Mouse (Mus musculus) telencephalon, adult 2 months (tissue): Measurements from ENCODE around the gene Ednrb.
"Not testable (repeated sequence)": the region's sequence is repeated elsewhere in the genome, so short reads cannot be mapped to it uniquely, and the experiment has no call there.

Source experiments
- DNase-seq: peaks from one replicate; pipeline ENCODE4 v3.0.0-alpha.2; 2011; ENCODE audit warnings: low read depth, low spot score

Gene Ednrb

GRCm38 (mm10) chr14:103823501-103823900 is 20.7 kb downstream of the Ednrb start:
- DNase-seq = no peak

- DNase-seq = no peak
Measured at GRCm38 (mm10) chr14:103822590-103822989, 21.6 kb downstream of the Ednrb start.

DNA sequence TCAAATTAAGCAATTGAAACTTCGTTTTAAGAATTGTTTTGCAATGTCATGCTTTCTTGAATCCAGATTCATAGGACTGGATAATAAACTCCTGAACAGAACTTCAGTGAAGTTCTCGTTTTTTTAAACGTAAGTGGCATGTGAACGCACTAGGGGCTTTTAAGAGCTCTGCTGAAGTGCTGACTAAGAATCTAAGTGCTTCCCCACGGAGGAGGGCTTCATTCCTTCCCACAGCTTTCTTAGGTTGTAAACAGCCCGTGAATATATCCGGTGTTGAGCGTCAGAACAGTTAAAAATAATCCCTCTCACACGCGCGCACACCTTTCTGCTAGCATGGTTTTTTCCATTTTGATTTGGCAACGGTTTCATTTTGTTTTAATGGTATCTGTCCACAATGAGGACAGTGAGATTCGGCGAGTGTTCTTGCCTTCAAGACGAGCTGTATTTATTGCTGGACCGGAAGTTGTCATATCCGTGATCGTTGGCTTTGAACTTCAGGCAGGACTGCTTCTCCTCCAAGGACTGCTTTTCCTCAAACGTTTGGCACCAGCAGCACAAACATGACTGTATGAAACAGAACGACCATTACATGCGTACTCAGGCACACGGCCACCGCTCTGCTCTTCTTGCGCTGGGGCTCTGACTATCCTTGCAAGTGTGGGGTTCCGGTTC is 27.4 kb downstream of the Ednrb start:
- DNase-seq = no peak

- DNase-seq = no peak
Measured at GRCm38 (mm10) chr14:103815542-103815941, 28.7 kb downstream of the Ednrb start.

GRCm38 (mm10) chr14:103814015-103814691 is 30.0 kb downstream of the Ednrb start:
- DNase-seq = no peak

DNA sequence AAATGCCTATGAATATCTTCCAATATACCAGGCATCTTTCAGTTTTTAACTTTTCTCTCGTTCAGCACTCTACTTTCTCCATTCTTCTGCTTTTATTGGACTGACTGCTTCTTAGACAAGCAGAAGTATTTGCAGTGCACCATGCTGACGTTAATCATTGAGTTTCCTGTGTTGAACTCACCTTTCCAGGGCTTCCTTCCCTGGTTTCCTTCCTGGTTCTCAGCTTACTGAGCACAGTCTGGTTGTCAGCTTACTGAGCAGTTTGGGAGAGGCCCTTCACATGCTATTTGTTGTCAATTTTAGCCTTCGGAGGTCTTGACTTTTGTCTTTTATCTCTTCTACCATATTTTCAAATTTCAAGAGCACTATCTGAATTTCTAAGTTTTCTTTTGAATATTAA is 31.0 kb downstream of the Ednrb start:
- no peak for DNase-seq

DNA sequence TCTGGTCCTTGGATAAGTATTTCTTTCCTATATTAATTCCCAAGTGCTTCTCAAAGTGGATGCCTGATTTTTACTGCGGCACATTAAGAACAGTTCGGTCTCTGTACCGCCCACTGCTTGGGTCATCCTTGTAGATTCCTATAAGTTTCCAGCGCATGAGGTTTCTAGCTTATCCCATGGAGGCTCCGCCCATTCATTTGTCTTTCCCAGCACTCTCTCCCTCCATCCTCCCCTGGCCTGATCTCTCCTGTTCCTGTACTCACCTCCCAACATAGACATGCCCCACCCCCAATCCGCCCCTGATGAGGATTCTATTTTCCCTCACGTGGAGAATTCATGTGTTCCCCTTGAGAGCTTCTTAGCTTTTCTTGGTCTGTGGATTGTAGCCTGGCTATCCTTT is 32.9 kb downstream of the Ednrb start:
- DNase-seq = no peak

DNA sequence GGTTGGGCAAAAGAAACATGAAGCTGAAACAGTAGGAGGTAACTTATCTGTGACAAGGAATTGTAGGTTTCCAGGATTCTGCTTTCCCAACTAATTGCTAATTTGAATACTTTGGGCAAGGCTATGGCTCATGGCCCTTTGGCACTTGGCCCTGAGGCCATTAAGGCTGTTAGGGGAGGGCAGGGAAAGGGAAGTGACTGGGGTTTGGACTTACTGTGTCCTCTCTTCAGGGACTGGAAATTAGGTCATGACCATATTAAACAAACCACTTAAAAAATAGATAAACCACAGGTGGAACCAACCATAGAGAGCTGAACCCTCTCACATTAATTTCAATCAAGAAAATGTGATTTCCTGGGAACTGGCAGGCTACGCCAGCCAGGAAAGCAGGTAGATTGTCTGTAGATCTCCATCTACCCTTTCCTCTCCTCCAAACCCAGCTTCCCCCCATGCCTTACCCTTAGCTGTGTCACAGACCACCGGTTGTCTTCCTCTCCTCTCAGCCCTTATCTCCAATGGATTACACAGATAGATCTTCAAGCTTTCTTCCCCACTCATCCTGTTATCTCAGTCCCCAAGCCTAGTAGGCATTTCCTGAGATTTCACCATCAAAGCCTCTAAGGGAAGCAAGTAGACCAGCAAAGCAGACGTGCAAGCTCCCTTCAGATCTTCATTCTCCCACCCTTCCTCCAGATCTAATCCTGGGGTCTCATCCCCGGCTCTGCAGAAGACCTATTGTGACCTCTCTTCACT is 40.1 kb downstream of the Ednrb start:
- no peak for DNase-seq

DNA sequence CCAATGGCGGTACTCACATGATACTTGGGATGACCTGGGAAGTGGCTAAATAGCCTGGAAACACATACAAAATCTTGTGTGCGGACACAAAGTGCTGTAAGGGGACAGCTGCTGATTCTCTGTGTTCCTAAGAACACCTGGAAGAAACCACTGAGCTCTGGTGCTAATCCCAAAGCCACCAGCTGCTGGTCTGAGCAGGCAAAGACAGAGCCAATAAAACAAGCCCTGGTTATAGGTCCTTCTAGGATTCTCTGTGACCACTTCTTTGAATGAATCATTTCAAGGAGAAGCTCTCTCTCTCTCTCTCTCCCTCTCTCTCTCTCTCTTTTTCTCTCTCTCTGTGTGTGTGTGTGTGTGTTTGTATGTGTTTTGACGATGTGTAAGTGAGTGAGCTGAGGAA is 47.1 kb downstream of the Ednrb start:
- no peak for DNase-seq

GRCm38 (mm10) chr14:103795591-103795990 is 48.6 kb downstream of the Ednrb start:
- DNase-seq = no peak

DNA sequence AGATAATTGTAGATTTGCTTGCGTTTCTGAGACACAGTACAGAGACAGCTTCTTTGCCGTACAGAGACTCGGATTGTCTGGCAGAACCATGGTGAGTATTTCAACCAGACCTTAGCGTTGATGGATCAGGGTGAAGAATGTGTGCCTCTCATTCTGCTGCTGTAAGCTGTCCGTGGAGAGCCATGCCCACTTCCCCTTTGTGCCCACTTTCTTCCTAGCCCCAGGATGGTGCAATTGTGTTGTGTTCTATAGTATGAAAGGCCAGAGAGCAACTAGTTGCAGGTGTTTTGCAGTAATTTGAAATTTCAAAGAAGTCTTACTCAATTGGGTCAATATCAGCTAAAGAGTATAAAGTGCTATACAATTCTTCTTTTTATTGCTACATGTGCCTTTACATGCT is 50.8 kb downstream of the Ednrb start:
- DNase-seq = no peak

DNA sequence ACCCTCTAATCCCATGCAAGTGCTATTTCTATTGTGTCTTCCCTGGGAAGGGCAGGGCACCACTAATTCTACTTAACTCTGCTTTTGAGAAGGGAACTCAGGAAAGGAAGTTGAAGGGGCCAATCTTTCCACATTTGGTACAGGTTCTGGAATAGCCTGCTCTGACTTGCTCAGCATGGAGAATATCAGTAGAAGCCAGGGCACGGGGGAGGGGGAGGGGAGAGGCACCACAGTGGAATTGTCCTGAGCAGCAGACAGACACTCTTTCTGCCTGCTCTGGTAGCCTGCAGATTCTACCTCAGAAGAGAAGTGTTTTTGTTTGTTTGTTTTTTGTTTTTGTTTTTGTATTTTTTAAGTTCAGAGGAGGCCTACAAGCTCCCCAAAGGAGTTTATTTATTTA is 51.5 kb downstream of the Ednrb start:
- no peak for DNase-seq

GRCm38 (mm10) chr14:103787547-103787946 is 56.7 kb downstream of the Ednrb start:
- DNase-seq = no peak

GRCm38 (mm10) chr14:103785096-103785965 is 58.9 kb downstream of the Ednrb start:
- DNase-seq = no peak

DNA sequence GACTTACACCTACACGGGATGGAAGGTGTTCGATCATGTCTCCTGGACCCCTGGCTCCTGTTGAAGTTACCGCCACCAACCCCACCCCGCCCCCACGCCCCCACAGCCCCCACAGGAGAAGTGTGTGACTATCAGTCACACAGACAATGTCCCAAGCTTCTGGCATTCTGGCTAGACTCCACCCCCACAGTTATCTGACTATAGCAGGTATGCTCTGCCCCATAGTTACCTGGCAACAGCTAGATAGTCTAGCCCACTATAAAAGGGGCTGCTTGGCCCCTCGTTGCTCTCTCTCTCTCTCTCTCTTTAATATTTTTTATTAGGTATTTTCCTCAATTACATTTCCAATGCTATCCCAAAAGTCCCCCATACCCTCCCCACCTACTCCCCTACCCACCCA is 63.9 kb downstream of the Ednrb start:
- DNase-seq = not testable (repeated sequence)

GRCm38 (mm10) chr14:103779276-103779675 is 64.9 kb downstream of the Ednrb start:
- no peak for DNase-seq

DNA sequence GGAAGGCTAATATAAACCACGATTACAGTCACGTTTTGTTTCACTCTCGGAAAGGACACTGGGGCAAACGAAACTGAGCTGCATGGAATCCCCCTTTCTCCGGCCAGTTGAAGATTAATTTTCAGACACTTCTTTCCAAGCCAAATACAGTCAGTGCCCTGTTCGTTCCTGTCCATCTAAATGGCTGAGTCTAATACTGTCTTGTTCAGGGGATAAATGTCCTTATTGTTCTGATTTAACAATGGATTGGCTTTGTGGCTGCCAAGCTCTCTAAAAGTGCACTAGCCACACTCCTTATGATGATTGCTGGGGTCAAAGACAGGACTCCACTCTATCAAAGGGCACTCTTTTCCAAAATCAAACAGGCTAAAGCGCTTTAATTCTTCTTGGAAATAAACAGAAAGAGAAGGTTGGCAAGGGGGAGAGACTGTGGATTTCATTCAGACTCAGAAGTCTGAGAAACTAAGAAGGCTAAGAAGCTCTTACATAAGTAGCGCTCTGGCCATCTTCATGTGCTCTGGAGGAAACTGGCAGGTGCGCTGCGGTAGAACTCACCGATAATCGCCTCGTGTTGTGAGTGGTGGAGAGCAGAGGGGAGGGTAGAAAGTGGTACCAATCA is 65.6 kb downstream of the Ednrb start:
- peak; percentile 32 for DNase-seq

DNA sequence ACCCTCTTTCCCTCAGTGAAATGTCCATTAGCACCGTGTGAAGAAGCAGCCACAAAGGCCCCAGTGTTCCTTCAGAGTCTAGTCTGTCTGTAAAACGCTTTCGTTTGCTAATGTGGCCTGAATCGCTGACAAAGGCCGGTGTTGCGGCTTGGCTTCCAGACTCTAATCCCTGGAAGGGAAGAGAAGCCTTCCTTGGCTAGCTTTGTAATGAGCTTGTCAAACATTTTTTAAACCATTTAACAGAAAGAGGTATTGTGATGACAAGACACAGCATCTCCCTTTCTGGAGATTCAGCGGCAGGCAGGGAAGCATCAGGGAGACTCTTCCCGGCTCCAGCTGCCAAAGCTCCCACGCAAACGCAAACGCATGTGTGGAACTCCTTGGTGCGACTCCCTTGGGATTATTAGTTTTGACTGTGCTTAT is 66.2 kb downstream of the Ednrb start:
- peak; percentile 22 for DNase-seq

DNA sequence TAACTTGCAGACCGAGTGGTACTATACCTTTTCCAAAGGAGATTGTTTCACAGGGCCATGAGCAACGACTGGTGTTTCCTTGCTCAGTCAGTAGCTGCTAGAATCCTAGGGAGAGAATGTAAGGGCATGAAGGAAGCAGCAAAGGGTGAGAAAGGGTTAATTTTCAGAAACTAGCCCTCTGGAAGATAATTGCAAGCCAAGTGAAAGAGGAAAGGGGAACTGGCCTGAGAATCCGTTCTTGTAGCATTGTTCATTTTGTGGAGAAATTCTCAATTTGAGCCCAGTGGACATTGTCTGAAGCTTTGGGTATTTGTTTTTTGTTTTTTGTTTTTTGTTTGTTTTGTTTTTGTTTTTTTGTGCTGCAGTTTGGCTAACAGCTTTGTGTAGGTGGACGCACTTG is 66.8 kb downstream of the Ednrb start:
- DNase-seq = no peak

DNA sequence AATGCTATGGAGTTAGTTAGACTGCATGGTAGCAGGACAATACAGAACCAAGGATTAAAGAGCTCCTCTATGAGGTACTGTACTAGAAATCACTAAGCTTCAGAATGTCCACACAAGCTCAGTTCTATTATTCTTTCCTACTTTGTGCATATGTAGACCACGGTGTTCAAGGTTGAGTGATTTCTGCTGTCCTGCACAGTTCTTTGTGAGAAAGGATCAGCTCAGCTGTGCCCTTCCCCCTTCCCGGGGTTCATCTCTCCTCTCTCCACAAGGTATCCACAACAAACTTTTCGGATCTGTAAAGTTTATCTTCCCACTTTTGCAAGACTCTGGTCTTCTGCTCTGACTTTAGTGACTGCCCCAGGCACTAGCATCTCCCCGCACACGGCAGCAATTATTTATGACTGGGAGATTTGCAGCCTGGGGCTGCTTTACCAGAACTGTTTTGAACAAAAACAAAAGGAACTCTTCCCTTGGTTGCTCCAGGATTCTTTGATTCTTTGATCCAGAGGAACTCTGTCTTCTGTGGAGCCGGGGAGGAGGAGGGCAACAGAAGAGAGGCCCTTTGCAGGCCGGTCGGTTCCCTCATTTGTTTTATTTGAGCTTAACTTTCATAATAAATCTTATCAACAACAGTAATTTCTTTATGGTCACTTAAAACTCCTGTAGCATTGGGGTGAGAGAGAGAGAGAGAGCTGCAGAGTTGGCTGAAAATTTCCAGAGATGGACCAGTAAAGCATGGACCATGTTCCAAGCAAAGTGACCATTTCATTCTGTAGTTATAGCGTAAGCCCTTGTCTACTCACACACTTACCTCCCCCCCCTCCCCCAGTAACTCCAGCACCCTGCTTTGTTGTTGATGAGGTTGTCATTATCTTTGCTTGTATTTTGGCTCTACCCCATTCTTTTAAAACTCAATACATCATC is 74.6 kb downstream of the Ednrb start:
- no peak for DNase-seq
